Mouse (Mus musculus) adrenal gland, adult 2 months (tissue): Measurements from ENCODE around the gene Aatk. TPM values are rescaled to one million over a fixed set of nuclear protein-coding genes. Genes with fewer than 3 reads are reported as not detected.

Source experiments
- microRNA-seq, 2 experiments: library from miRNA; unstranded; fragments of <30 nt; microRNA quantifications; one replicate each; pipeline ENCODE4 v1.2.0; 2021
- polyA plus RNA-seq: library from polyadenylated mRNA; depleted of rRNA; stranded (reverse); fragments of >200 nt; gene quantifications from 2 replicates; pipeline ENCODE4 v1.2.3, GENCODE M21; 2012; rRNA removed
- total RNA-seq, 2 experiments: library from RNA; stranded (reverse); gene quantifications; 2 replicates each; pipeline ENCODE4 v1.2.3; 2021

The Aatk gene
- total and polyA plus RNA-seq, 3 experiments = 9.9 to 26.3 (median 15.5) TPM

Small RNA genes within 50 kb of the gene (microRNA-seq; reads per million reads assigned to microRNA genes)
- 0 reads per million in 2 experiments for gene Gm25948
- gene Mir3065 = 0 reads per million in 2 experiments
- gene Mir338 = 0 reads per million in 2 experiments

Other genes starting within 250 kb of the Aatk start
- 10 to 100 TPM; 26.0 to 34.9 TPM for gene Chmp6, start 133.7 kb downstream of the Aatk start, total RNA-seq
- gene Chmp6, start 133.7 kb downstream of the Aatk start, polyA plus RNA-seq = 56.8 and 66.5 TPM in 2 replicates
- 10 to 100 TPM; 17.0 to 23.2 TPM for gene Baiap2, start 104.4 kb downstream of the Aatk start, total RNA-seq
- 42.3 and 46.7 TPM in 2 replicates for gene Baiap2, start 104.4 kb downstream of the Aatk start, polyA plus RNA-seq
- 100 to 1,000 TPM in 1 of 2 experiments, 10 to 100 TPM in 1; 74.3 to 121 TPM for gene Cep131, start 39.7 kb upstream of the Aatk start, total RNA-seq
- gene Cep131, start 39.7 kb upstream of the Aatk start, polyA plus RNA-seq = 33.6 and 50.6 TPM in 2 replicates
- gene Tepsin, start 51.6 kb upstream of the Aatk start, total RNA-seq = 10 to 100 TPM; 10.2 to 14.4 TPM
- 53.9 and 61.2 TPM in 2 replicates for gene Tepsin, start 51.6 kb upstream of the Aatk start, polyA plus RNA-seq
- 10 to 100 TPM; 47.5 to 76.2 TPM for gene Ndufaf8, start 51.8 kb upstream of the Aatk start, total RNA-seq
- gene Ndufaf8, start 51.8 kb upstream of the Aatk start, polyA plus RNA-seq = 78.1 and 85.2 TPM in 2 replicates
- 100 to 1,000 TPM; 119 to 148 TPM for gene Slc38a10, start 104.2 kb upstream of the Aatk start, total RNA-seq
- 132 and 146 TPM in 2 replicates for gene Slc38a10, start 104.2 kb upstream of the Aatk start, polyA plus RNA-seq
- 10 to 100 TPM in 1 of 2 experiments, 1 to 10 TPM in 1; 9.2 to 21.9 TPM for gene Bahcc1, start 185.8 kb upstream of the Aatk start, total RNA-seq
- gene Bahcc1, start 185.8 kb upstream of the Aatk start, polyA plus RNA-seq = 17.9 and 19.5 TPM in 2 replicates